Mouse (Mus musculus) erythroblast, embryonic 14.5 days (primary cell): ENCODE results near the gene Ncoa1.

ENCODE experiments used
- GATA1 ChIP-seq: IDR thresholded peaks from 2 replicates; pipeline ENCODE4 v1.6.1; 2012; ENCODE audit warnings: low read length, inconsistent platforms, mixed read lengths
- TAL1 ChIP-seq: IDR thresholded peaks from 3 replicates; pipeline ENCODE4 v1.6.1; 2012; ENCODE audit warnings: low read length, inconsistent platforms, mixed read lengths

DNA sequence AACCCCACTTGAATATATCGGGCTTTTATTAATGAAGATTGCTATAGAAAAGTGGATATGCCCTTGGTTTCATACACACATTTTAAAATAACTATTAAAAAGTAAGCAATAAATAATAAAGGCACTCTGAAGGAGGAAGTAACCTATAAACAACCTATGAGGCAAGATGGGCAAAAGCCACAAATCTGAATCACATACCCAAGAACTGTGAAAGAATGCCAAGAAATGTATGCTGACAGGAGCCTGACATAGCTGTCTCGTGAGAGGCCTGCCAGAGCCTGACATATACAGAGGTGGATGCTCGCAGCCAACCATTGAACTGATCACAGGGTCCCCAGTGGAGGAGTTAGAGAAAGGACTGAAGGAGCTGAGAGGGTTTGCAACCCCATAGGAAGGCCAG, 35.5 kb downstream of the Ncoa1 start:
- no peak for TF ChIP-seq GATA1
- TF ChIP-seq TAL1: no peak
